Mouse (Mus musculus) testis, adult 2 months (tissue): ENCODE measurements at regions not wholly inside any gene's neighbourhood (a gene's known extent, or its start where the extent isn't known, plus 50 kb on each side); places are given as distances from the start of the nearest gene placed in this dataset.
A peak's percentile ranks its signal among the peaks of the same experiment; 100 is the strongest.

ENCODE experiments used
- H3K27ac ChIP-seq: fragments of 200-500 bp; 2 replicates; pipeline ENCODE4 v1.5.1; 2012; ENCODE audit warnings: low read depth, low read length; ENCODE audit not compliant: control insufficient read depth, insufficient read depth
- H3K27me3 ChIP-seq: fragments of 200-500 bp; 2 replicates; pipeline ENCODE4 v1.6.1; 2012; ENCODE audit warnings: mild to moderate bottlenecking, low read length, moderate library complexity; ENCODE audit not compliant: control insufficient read depth, insufficient read depth
- H3K36me3 ChIP-seq: fragments of 200-500 bp; 2 replicates; pipeline ENCODE4 v1.6.1; 2012; ENCODE audit warnings: mild to moderate bottlenecking, low read length; ENCODE audit not compliant: control insufficient read depth, insufficient read depth
- H3K4me1 ChIP-seq: fragments of 200-500 bp; 2 replicates; pipeline ENCODE4 v1.6.1; 2012; ENCODE audit warnings: low read length; ENCODE audit not compliant: control insufficient read depth, insufficient read depth
- H3K4me3 ChIP-seq: fragments of 200-500 bp; 2 replicates; pipeline ENCODE4 v1.5.1; 2012; ENCODE audit warnings: low read depth, mild to moderate bottlenecking, low read length, moderate library complexity, mixed read lengths; ENCODE audit not compliant: control insufficient read depth
- CTCF ChIP-seq: fragments of 200-500 bp; IDR thresholded peaks from 2 replicates; pipeline ENCODE4 v1.5.1; 2012; ENCODE audit warnings: low read depth, mild to moderate bottlenecking, inconsistent platforms, low read length, moderate library complexity; ENCODE audit not compliant: control insufficient read depth, insufficient read depth, insufficient replicate concordance
- POLR2A ChIP-seq: fragments of 200-500 bp; IDR thresholded peaks from 2 replicates; pipeline ENCODE4 v1.6.1; 2012; ENCODE audit warnings: low read depth, mild to moderate bottlenecking, inconsistent platforms, low read length, moderate library complexity; ENCODE audit not compliant: control insufficient read depth

- TF ChIP-seq POLR2A: no peak
- no peak for TF ChIP-seq CTCF
- no peak overlapping the region for H3K27ac ChIP-seq
- H3K4me1 ChIP-seq: no peaks in the 10 kb centered on the region
- no peaks in the 10 kb centered on the region for H3K27me3 ChIP-seq
- H3K36me3 ChIP-seq: no peaks in the 10 kb centered on the region
- H3K4me3 ChIP-seq: no peak overlapping the region
These were observed 57.4 kb downstream of the Gm21962 start for GRCm38 (mm10) chr3:137728689-137729088.

DNA sequence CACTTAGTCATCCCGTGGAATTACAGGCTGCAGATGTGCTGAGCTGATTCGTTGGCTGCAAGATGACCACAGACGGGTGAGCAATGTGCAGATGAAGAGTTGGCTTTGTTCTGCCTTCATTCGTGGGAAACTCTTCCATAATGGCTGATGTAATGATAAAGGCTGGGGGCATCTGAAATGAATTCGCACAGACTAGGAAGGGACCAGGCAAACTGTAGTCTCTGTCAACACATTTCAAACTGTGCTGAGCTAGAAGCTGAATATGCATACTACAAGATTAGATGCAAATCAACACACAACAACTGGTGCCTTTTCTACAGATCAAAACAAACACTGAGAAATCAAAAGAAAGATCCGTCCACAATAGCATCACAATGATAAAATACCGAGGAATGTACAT is 58.1 kb downstream of the Gm21962 start:
- TF ChIP-seq CTCF (no peak), POLR2A (no peak)
- Histone ChIP-seq H3K27me3 (no peaks in the 10 kb centered on the region), H3K36me3 (no peaks in the 10 kb centered on the region), H3K27ac (no peak overlapping the region), H3K4me3 (no peak overlapping the region), H3K4me1 (no peaks in the 10 kb centered on the region)

DNA sequence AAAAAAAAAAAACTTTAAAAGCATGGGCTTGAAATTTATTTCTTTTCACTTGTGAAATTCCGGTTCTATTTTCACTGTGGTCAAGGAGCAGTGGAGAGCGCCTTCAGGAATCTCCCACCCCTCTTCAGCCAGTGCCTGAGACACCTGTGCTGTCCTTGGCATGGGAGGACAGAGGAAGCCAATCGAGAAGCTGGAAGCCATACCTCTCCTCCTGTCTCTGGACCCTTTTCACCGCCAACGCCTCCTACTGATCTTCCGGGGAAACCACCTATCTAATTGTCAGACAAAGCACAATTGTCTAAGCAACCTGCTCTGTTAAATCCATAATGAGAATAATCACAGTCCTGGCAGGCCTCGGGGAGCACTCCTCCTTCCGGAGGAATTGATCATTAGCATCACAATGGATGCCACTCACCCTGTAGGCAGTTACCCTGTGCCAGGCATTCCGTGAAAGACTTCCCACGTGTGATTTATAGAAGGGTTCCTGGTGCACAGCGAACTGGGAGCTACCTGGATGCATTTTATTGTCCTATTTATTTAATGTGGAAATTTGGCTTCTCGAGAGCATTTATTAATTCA is 66.0 kb downstream of the Gm21962 start:
- no peak overlapping the region for H3K27ac ChIP-seq
- H3K27me3 ChIP-seq: no peaks in the 10 kb centered on the region
- TF ChIP-seq CTCF: no peak
- TF ChIP-seq POLR2A: no peak

DNA sequence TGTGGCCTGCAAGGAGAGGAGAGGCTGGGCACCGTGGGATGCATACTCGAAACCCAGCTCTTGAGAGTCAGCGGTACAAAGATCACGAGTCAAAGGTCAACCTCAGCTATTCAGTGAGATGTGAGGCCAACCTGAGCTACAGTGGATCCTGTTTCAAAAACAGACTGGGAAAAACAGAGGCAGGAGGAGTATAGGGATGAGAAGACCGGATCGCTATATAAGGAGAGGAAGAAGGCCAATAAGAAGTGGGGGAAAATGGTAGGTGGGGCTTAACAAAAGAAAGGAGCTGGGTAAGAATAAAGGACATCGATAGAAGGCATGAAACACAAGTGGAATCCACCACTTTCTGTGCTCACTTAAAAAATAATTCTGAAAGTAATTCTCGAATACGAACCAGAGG is 70.2 kb downstream of the Gm21962 start:
- Histone ChIP-seq H3K27me3 (no peaks in the 10 kb centered on the region), H3K4me1 (no peaks in the 10 kb centered on the region), H3K27ac (no peak overlapping the region), H3K36me3 (no peaks in the 10 kb centered on the region), H3K4me3 (no peak overlapping the region)
- TF ChIP-seq CTCF: no peak

More for the DNA sequence above, 66.0 kb downstream of the Gm21962 start:
- Histone ChIP-seq H3K4me1 (no peaks in the 10 kb centered on the region), H3K4me3 (no peak overlapping the region), H3K36me3 (no peaks in the 10 kb centered on the region)

- Histone ChIP-seq H3K36me3 (no peaks in the 10 kb centered on the region), H3K4me1 (no peaks in the 10 kb centered on the region), H3K27ac (no peak overlapping the region), H3K27me3 (no peaks in the 10 kb centered on the region), H3K4me3 (no peak overlapping the region)
- no peak for TF ChIP-seq POLR2A
- no peak for TF ChIP-seq CTCF
These were observed 70.8 kb downstream of the Gm21962 start for GRCm38 (mm10) chr3:137742119-137742518.

- Histone ChIP-seq H3K27me3 (no peaks in the 10 kb centered on the region), H3K4me1 (peaks cover 9% of the 10 kb centered on the region), H3K27ac (no peak overlapping the region), H3K4me3 (no peak overlapping the region), H3K36me3 (no peaks in the 10 kb centered on the region)
- TF ChIP-seq POLR2A: no peak
These were observed 80.5 kb downstream of the Gm21962 start for GRCm38 (mm10) chr3:137751732-137752260.

- no peaks in the 10 kb centered on the region for H3K27me3 ChIP-seq
- TF ChIP-seq POLR2A (no peak), CTCF (peak; percentile 72; the same call in 1 of the 2 replicates)
- peak overlapping the region; percentile 46 for H3K4me3 ChIP-seq
- H3K4me1 ChIP-seq: peaks cover 9% of the 10 kb centered on the region
- H3K36me3 ChIP-seq: no peaks in the 10 kb centered on the region
- no peak overlapping the region for H3K27ac ChIP-seq
These were observed 81.3 kb downstream of the Gm21962 start for GRCm38 (mm10) chr3:137752447-137753256.
